Mouse (Mus musculus) liver, adult 2 months (tissue): ENCODE measurements around the gene Nfyc. TPM values are rescaled to one million over a fixed set of nuclear protein-coding genes. Genes with fewer than 3 reads are reported as not detected.

ENCODE experiments used
- DNase-seq: peaks from one replicate; pipeline ENCODE4 v3.0.0-alpha.2; 2011; ENCODE audit warnings: low read depth, low spot score; ENCODE audit errors: extremely low read depth
- H3K27ac ChIP-seq: fragments of 200-500 bp; replicated peaks from 2 replicates; pipeline ENCODE4 v1.5.1; 2012; ENCODE audit warnings: low read depth, mild to moderate bottlenecking, control low read depth, inconsistent platforms, low read length; ENCODE audit not compliant: insufficient read depth
- H3K27me3 ChIP-seq: fragments of 200-500 bp; 2 replicates; pipeline ENCODE4 v1.6.1; 2012; ENCODE audit warnings: mild to moderate bottlenecking, moderate library complexity, low read length, inconsistent platforms; ENCODE audit not compliant: control insufficient read depth, insufficient read depth
- H3K36me3 ChIP-seq: fragments of 200-500 bp; 2 replicates; pipeline ENCODE4 v1.6.1; 2012; ENCODE audit warnings: low read length, inconsistent platforms; ENCODE audit not compliant: control insufficient read depth, insufficient read depth
- H3K4me1 ChIP-seq: fragments of 200-500 bp; 2 replicates; pipeline ENCODE4 v1.6.1; 2011; ENCODE audit warnings: low read length; ENCODE audit not compliant: control insufficient read depth, insufficient read depth
- H3K4me3 ChIP-seq: fragments of 200-500 bp; 2 replicates; pipeline ENCODE4 v1.5.1; 2011; ENCODE audit warnings: low read depth, mild to moderate bottlenecking, control low read depth, low read length, moderate library complexity; ENCODE audit not compliant: insufficient read depth
- H3K79me2 ChIP-seq: fragments of 200-500 bp; 2 replicates; pipeline ENCODE4 v1.6.1; 2012; ENCODE audit warnings: inconsistent platforms, mild to moderate bottlenecking, low read length, moderate library complexity; ENCODE audit not compliant: control insufficient read depth, insufficient read depth
- H3K9ac ChIP-seq: fragments of 200-500 bp; 2 replicates; pipeline ENCODE4 v1.6.1; 2012; ENCODE audit warnings: low read depth, mild to moderate bottlenecking, control low read depth, inconsistent platforms, low read length
- CTCF ChIP-seq: fragments of 200-500 bp; IDR thresholded peaks from 2 replicates; pipeline ENCODE4 v1.5.1; 2011; ENCODE audit warnings: low read depth, low read length, control low read depth
- POLR2A ChIP-seq: fragments of 200-500 bp; IDR thresholded peaks from 2 replicates; pipeline ENCODE4 v1.6.1; 2011; ENCODE audit warnings: low read length, control low read depth; ENCODE audit not compliant: insufficient read depth; ENCODE audit errors: extremely low read depth
- WGBS: fragments of 180-500 bp; shearing (Covaris S2); methylation state at CpG from one replicate; pipeline ENCODE4 v1.1.7; 2018; 5-methylcytosine and 5-hydroxymethylcytosine counted together
- polyA plus RNA-seq: library from polyadenylated mRNA; depleted of rRNA; stranded (reverse); fragments of >200 nt; gene quantifications from 2 replicates; pipeline ENCODE4 v1.2.3, GENCODE M21; 2012
- total RNA-seq: library from RNA; depleted of rRNA; stranded (reverse); fragments of >200 nt; gene quantifications from 2 replicates; pipeline ENCODE4 v1.2.3, GENCODE M21; 2014

The Nfyc gene
- total and polyA plus RNA-seq, 2 experiments: 21.5 to 73.6 TPM

DNA sequence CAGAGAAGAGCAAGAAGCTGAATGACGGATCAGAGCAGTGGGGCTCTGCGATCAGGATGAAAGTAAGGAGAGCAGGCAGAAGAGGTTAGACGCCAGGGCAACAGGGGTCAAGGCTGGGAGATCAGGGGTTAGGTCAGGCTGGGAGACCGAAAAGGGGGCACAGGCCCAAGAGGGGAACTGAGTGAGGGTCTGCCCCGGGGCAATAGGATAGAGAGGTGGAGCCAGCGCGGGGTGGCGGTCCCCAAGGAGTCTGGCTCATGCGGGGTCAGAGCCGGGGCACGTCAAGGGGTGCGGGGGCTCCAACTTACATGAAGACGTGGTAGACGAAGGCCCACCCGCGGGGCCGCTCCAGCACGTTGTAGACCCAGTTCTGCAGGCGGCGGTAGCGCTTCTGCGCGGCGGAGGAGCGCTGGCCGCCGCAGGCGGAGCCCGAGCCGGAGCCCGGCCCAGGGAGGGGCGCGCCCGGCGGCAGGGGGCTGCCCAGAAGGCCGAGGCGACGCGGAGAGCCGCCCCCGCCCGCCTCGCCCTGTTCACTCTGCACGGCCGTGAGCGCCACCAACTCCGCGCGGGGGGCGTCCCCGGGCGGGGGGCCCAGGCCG is 84.7 kb downstream of the Nfyc start:
- peaks cover 6% of the 10 kb centered on the region; the same call in 1 of the 2 replicates for H3K27me3 ChIP-seq
- no peaks in the 10 kb centered on the region for H3K36me3 ChIP-seq
- no peaks in the 10 kb centered on the region for H3K79me2 ChIP-seq
- H3K4me3 ChIP-seq: peak overlapping the region; percentile 55
- peak overlapping the region; percentile 45 for H3K9ac ChIP-seq
- 10% methylated on average over 49 of the region's 53 CpGs for WGBS
- 0 out of 2 replicates have a peak, but pooled peaks cover 2% of the 10 kb centered on the region for H3K4me1 ChIP-seq
- no peak for DNase-seq
- TF ChIP-seq CTCF: no peak
- no peak for TF ChIP-seq POLR2A
- H3K27ac ChIP-seq: no peak overlapping the region

DNA sequence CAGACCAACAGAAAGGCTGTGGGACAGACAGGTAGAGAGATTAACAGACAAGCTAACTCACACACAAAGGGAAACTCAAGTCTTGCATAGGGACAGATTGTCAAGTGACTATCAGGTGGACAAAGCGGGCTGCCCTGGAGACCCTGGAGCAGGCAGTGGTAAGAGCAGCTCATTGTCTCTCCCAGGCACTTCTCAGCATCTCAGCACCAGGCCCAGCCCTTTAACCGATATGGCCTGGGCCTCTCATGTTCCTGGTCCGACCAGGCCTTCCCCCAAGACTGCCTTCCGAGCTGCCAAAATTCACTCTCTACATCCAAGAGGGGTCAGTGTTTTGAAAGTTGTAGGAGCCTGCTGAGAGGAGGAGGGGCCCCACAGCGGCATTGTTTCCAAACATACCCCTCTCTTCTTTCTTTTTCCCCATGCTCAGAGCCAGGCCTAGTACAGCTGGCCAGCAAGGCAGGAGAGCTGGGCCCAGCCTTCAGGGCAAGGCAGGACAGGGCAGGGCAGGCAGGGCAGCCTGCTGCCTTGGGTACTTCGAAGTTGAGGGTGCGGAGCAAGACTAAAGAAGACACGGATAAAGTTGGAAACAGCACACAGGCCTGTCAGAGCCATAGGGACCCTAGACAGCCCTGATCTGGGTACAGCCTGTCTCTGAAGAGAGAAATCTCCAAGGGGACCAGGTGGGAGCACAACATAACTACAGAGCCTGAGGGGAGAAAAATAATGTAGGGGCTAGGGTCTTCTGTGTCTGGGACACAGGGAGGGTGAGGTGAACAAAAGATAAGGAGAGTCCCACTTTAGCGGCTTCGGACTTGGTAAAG is 85.4 kb downstream of the Nfyc start:
- Histone ChIP-seq H3K27ac (0 out of 2 replicates have a peak overlapping the region, but pooled peaks have one; percentile 11), H3K79me2 (no peaks in the 10 kb centered on the region), H3K9ac (no peak overlapping the region; the same call in 1 of the 2 replicates), H3K27me3 (peaks cover 6% of the 10 kb centered on the region; the same call in 1 of the 2 replicates), H3K4me1 (0 out of 2 replicates have a peak, but pooled peaks cover 2% of the 10 kb centered on the region), H3K36me3 (no peaks in the 10 kb centered on the region), H3K4me3 (peak overlapping the region; percentile 55)
- 76% methylated on average over 10 of the region's 10 CpGs for WGBS
- no peak for TF ChIP-seq CTCF
- TF ChIP-seq POLR2A: no peak
- no peak for DNase-seq

DNA sequence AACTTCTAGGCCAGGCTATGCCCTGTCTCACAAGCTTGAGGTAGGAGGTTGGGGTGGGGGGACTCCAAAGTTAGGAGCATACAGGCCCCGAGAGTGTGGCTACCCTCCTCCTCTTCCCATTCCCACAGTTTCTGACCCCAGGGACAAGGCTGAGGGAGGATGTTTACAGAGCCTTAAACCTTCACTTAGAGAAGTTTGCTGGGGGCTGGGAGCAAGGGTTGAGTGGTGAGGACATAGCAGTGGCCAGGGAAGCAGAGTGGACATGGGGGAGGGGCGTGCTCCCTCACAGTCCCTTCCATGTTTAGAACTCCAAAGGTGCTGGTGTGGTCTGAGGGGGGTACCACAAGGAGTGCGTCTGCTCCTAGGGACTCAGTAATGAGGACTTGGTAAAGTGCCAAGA is 87.7 kb downstream of the Nfyc start:
- H3K36me3 ChIP-seq: no peaks in the 10 kb centered on the region
- 76% methylated on average over 3 of the region's 3 CpGs for WGBS
- TF ChIP-seq CTCF: no peak
- no peak for TF ChIP-seq POLR2A
- DNase-seq: no peak
- peaks cover 4% of the 10 kb centered on the region; the same call in 1 of the 2 replicates for H3K27me3 ChIP-seq
- H3K79me2 ChIP-seq: no peaks in the 10 kb centered on the region
- H3K9ac ChIP-seq: no peak overlapping the region
- H3K4me3 ChIP-seq: no peak overlapping the region
- 0 out of 2 replicates have a peak, but pooled peaks cover 2% of the 10 kb centered on the region for H3K4me1 ChIP-seq
- no peak overlapping the region for H3K27ac ChIP-seq

DNA sequence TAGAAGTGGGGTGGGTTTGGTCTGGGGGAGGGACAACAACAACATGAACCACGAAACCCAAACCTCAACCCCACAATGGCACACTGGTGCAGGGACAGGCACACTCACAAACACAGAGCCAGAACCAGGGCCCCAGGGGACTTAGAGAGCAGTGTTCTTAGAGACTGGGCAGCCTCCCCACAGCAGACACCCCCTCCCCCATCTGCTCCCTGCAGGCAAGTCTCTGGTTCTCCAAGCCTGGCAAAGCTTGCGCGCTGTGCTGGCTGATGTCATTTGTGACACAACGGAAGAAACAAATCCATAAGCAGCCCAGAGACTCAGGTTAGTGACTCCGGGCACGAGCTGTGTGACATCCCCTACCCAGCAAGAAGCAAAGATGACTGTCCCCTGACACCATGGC is 90.1 kb downstream of the Nfyc start:
- Histone ChIP-seq H3K9ac (no peak overlapping the region), H3K4me1 (no peaks in the 10 kb centered on the region), H3K36me3 (no peaks in the 10 kb centered on the region), H3K79me2 (no peaks in the 10 kb centered on the region), H3K27me3 (no peaks in the 10 kb centered on the region), H3K4me3 (no peak overlapping the region), H3K27ac (no peak overlapping the region)
- 80% methylated on average over 6 of the region's 6 CpGs for WGBS
- TF ChIP-seq POLR2A (no peak), CTCF (no peak)
- DNase-seq: no peak

DNA sequence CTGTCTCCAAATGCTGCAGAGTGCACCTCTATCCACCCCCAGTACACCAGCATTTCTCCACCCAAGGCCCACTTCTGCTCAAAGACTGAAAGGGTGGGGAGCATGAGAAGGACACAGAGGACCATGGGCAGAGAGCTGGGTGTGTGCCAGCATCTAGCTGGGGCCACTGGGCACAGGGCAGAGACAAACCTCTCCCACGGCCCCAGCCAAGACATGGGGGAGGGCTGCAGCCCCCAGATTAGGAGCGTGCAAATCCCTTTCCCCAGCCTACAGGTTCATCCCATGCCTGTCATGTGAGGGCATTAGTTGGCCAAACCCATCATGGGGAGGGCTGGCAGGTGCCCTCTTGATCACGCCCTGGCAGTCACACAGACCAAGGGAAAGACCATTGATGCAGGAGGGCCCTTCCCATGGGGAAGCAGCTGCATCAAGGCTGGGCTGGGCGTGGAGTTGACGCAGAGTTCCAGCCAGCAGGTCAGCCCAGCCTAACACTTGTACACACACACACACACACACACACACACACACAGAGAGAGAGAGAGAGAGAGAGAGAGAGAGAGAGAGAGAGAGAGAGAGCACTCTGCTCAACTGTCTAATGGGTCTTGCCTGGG is 97.3 kb downstream of the Nfyc start:
- no peak for DNase-seq
- Histone ChIP-seq H3K4me3 (no peak overlapping the region), H3K9ac (no peak overlapping the region), H3K27ac (no peak overlapping the region), H3K79me2 (no peaks in the 10 kb centered on the region), H3K27me3 (0 out of 2 replicates have a peak, but pooled peaks cover 5% of the 10 kb centered on the region), H3K4me1 (peaks cover 7% of the 10 kb centered on the region; the same call in 1 of the 2 replicates), H3K36me3 (no peaks in the 10 kb centered on the region)
- 85% methylated on average over 5 of the region's 5 CpGs for WGBS
- TF ChIP-seq POLR2A (no peak), CTCF (no peak)
